ENCODE assay signal across 26 mouse cellular contexts in the genomic region with DNA sequence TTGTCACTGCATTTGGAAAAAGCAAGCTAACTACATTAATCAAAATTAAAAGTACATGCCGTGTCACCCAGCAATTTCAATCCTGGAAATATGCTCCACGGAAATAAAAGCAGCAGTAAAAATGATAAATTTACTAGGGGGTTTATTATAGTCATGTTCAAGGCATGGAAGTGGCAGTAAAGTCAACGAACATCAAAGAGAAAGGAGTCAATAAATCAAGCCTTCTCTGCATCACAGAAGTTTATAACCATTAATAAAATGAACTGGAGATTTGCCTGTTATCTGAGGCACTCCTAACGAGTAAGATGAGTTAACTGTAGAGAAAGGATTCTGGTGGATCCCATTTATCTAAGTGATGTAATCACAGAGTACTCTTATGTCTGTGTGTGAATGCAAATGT.
DNase-seq lines count a peak whose midpoint lies in the region; ATAC-seq and TF ChIP-seq lines count a peak whose summit lies in the region.
"Had no signal": no experiment of that assay in that cellular context is flagged by ENCODE, and none has a peak within 500 bp of the region (broad histone marks: within the 10 kb centered on the region; RNA-seq: fewer than 3 reads in every experiment).

No protein-coding gene starts in this region.

- no peak overlapping the region for H3K27ac ChIP-seq in intestine, embryonic 14.5 days (ENCODE audit: low read depth)
- H3K27ac ChIP-seq in intestine, postnatal 0 days (ENCODE audit: low read depth, low read length), result no peak overlapping the region
- no peak overlapping the region for H3K27ac ChIP-seq in heart, adult 2 months
- H3K27ac ChIP-seq: embryonic facial prominence, embryonic 10.5 days; embryonic facial prominence, embryonic 13.5 days; forebrain, embryonic 12.5 days; forebrain, embryonic 15.5 days; heart, embryonic 10.5 days; heart, embryonic 13.5 days; hindbrain, embryonic 14.5 days; hindbrain, postnatal 0 days had no signal

- WGBS in intestine, embryonic 14.5 days, result 20% methylated on average over 4 of the region's 4 CpGs
- 17% methylated on average over 4 of the region's 4 CpGs for WGBS in intestine, postnatal 0 days
- WGBS in heart, adult 2 months, result 61% methylated on average over 4 of the region's 4 CpGs

- no peak overlapping the region for H3K9ac ChIP-seq in intestine, embryonic 14.5 days (ENCODE audit: low read length)
- no peak overlapping the region for H3K9ac ChIP-seq in intestine, postnatal 0 days (ENCODE audit: low read depth, low read length)
- H3K9ac ChIP-seq in heart, adult 2 months (ENCODE audit: low read depth, low read length), result no peak overlapping the region
- H3K9ac ChIP-seq: embryonic facial prominence, embryonic 13.5 days; forebrain, embryonic 12.5 days; forebrain, embryonic 15.5 days; heart, embryonic 13.5 days; hindbrain, embryonic 14.5 days had no signal

- H3K9me3 ChIP-seq in intestine, embryonic 14.5 days (ENCODE audit: control insufficient read depth, low read length), result no peaks in the 10 kb centered on the region
- no peaks in the 10 kb centered on the region for H3K9me3 ChIP-seq in intestine, postnatal 0 days (ENCODE audit: control insufficient read depth)
- H3K9me3 ChIP-seq: embryonic facial prominence, embryonic 10.5 days; embryonic facial prominence, embryonic 13.5 days; forebrain, embryonic 12.5 days; forebrain, embryonic 15.5 days; heart, embryonic 10.5 days; heart, embryonic 13.5 days had no signal

- no peaks in the 10 kb centered on the region for H3K79me2 ChIP-seq in heart, adult 2 months (replicated peaks; ENCODE audit: control insufficient read depth, insufficient read depth, low read length)

- TF ChIP-seq CTCF in intestine, postnatal 0 days (IDR thresholded peaks at IDR 0.05; ENCODE audit: low read depth), result no peak
- TF ChIP-seq CTCF in heart, adult 2 months (IDR thresholded peaks at IDR 0.05), result no peak

- no peak for DNase-seq in intestine, embryonic 14.5 days (ENCODE audit: low spot score)
- peak; percentile 3 for DNase-seq in kidney, postnatal 14 days
- DNase-seq in kidney, postnatal 10 days, result no peak
- DNase-seq in mesoderm, embryonic 11.5 days (ENCODE audit: low read depth, low spot score), result peak; percentile 2
- no peak for DNase-seq in heart, adult 2 months
- DNase-seq: adrenal gland, adult 2 months; adrenal gland, postnatal 14 days; cerebellum, adult 11 months; cerebellum, adult 2 months; cerebellum, adult 9-11 months; cerebellum, postnatal 25 days; gastrocnemius, postnatal 25 days; heart, adult 18-20 months; heart, postnatal 14 days; heart, postnatal 4 days had no signal

- H3K4me1 ChIP-seq in intestine, embryonic 14.5 days (replicated peaks; ENCODE audit: control insufficient read depth, insufficient read depth, low read length), result no peaks in the 10 kb centered on the region
- H3K4me1 ChIP-seq in intestine, postnatal 0 days (replicated peaks; ENCODE audit: control insufficient read depth, insufficient read depth, low read length), result no peaks in the 10 kb centered on the region
- H3K4me1 ChIP-seq in heart, adult 2 months (ENCODE audit: control insufficient read depth, insufficient read depth, low read length), result no peaks in the 10 kb centered on the region
- H3K4me1 ChIP-seq: embryonic facial prominence, embryonic 10.5 days; embryonic facial prominence, embryonic 13.5 days; forebrain, embryonic 12.5 days; forebrain, embryonic 15.5 days; heart, embryonic 10.5 days; heart, embryonic 13.5 days had no signal

- H3K4me3 ChIP-seq in intestine, embryonic 14.5 days (ENCODE audit: low read depth, low read length), result no peak overlapping the region
- H3K4me3 ChIP-seq in intestine, postnatal 0 days (ENCODE audit: low read depth, low read length), result no peak overlapping the region
- H3K4me3 ChIP-seq in heart, adult 2 months, result no peak overlapping the region
- H3K4me3 ChIP-seq: embryonic facial prominence, embryonic 10.5 days; embryonic facial prominence, embryonic 13.5 days; erythroblast, embryonic 14.5 days; forebrain, embryonic 12.5 days; forebrain, embryonic 15.5 days; heart, embryonic 10.5 days; heart, embryonic 13.5 days had no signal

- no peaks in the 10 kb centered on the region for H3K27me3 ChIP-seq in intestine, embryonic 14.5 days (replicated peaks; ENCODE audit: control insufficient read depth, insufficient read depth, low read length)
- H3K27me3 ChIP-seq in intestine, postnatal 0 days (replicated peaks; ENCODE audit: control insufficient read depth, insufficient read depth, low read length), result no peaks in the 10 kb centered on the region
- no peaks in the 10 kb centered on the region for H3K27me3 ChIP-seq in heart, adult 2 months (ENCODE audit: control insufficient read depth, insufficient read depth, low read length)
- H3K27me3 ChIP-seq: embryonic facial prominence, embryonic 13.5 days; forebrain, embryonic 12.5 days; forebrain, embryonic 15.5 days; heart, embryonic 13.5 days had no signal

- ATAC-seq in intestine, embryonic 14.5 days (replicated peaks; ENCODE audit: low FRiP score, low TSS enrichment, low read depth), result peak; percentile 70
- ATAC-seq in intestine, postnatal 0 days, result no peak
- ATAC-seq: CD4-positive, CD25-positive, alpha-beta regulatory T cell, adult 4 months; forebrain, embryonic 15.5 days; hindbrain, postnatal 0 days had no signal

- TF ChIP-seq POLR2A in heart, adult 2 months (IDR thresholded peaks at IDR 0.05; ENCODE audit: insufficient read depth, low read depth, low read length), result no peak

- H3K36me3 ChIP-seq in intestine, embryonic 14.5 days (ENCODE audit: control insufficient read depth, insufficient read depth, low read length), result no peaks in the 10 kb centered on the region
- no peaks in the 10 kb centered on the region for H3K36me3 ChIP-seq in intestine, postnatal 0 days (ENCODE audit: control insufficient read depth, insufficient read depth)
- no peaks in the 10 kb centered on the region for H3K36me3 ChIP-seq in heart, adult 2 months (ENCODE audit: control insufficient read depth, insufficient read depth, low read length)
- H3K36me3 ChIP-seq: embryonic facial prominence, embryonic 10.5 days; embryonic facial prominence, embryonic 13.5 days; forebrain, embryonic 12.5 days; forebrain, embryonic 15.5 days; heart, embryonic 10.5 days; heart, embryonic 13.5 days had no signal

- no peak overlapping the region for H3K4me2 ChIP-seq in intestine, embryonic 14.5 days (ENCODE audit: low read length)
- no peak overlapping the region for H3K4me2 ChIP-seq in intestine, postnatal 0 days (replicated peaks; ENCODE audit: low read depth)
- H3K4me2 ChIP-seq: embryonic facial prominence, embryonic 13.5 days; forebrain, embryonic 12.5 days; forebrain, embryonic 15.5 days; heart, embryonic 13.5 days; hindbrain, embryonic 14.5 days had no signal

- no peak for TF ChIP-seq EP300 in heart, adult 2 months (IDR thresholded peaks at IDR 0.05; ENCODE audit: insufficient read depth, low read depth, low read length)

- intact Hi-C loops in heart, adult 2 months (cut with DNase I), result no loop called here

Comparison
In these comparisons a context has a peak if more than half of its experiments do, and no peak if none do; other contexts are left out.
1. DNase-seq: peak in kidney, postnatal 14 days (single experiment) and mesoderm, embryonic 11.5 days (single experiment); none in intestine, embryonic 14.5 days (single experiment), kidney, postnatal 10 days (single experiment) and heart, adult 2 months (0 of 2).